Mouse (Mus musculus) C2C12 (cell line): ENCODE results near the gene Stum. TPM values are rescaled to one million over a fixed set of nuclear protein-coding genes. Genes with fewer than 3 reads are reported as not detected.
A peak's percentile ranks its signal among the peaks of the same experiment; 100 is the strongest.

Experiments
- H3K27me3 ChIP-seq: one replicate; pipeline ENCODE4 v1.6.1; 2011; ENCODE audit not compliant: control insufficient read depth, insufficient read depth, insufficient read length
- H3K36me3 ChIP-seq: one replicate; pipeline ENCODE4 v1.6.1; 2011; ENCODE audit not compliant: control insufficient read depth, insufficient read depth
- H3K4me3 ChIP-seq: one replicate; pipeline ENCODE4 v1.5.1; 2011; ENCODE audit warnings: mild to moderate bottlenecking, control low read depth; ENCODE audit not compliant: poor library complexity, insufficient read depth, severe bottlenecking
- H3K79me2 ChIP-seq: one replicate; pipeline ENCODE4 v1.6.1; 2011; ENCODE audit not compliant: control insufficient read depth, insufficient read depth
- H3K79me3 ChIP-seq: one replicate; pipeline ENCODE4 v1.6.1; 2011; ENCODE audit warnings: low read depth, control low read depth
- H3ac ChIP-seq: one replicate; pipeline ENCODE3; 2011; ENCODE audit warnings: low read depth; ENCODE audit not compliant: control insufficient read depth, insufficient read length
- CEBPB ChIP-seq: IDR thresholded peaks from one replicate; pipeline ENCODE4 v1.6.1; 2011; ENCODE audit warnings: low read depth, mild to moderate bottlenecking, control low read depth, moderate library complexity
- CTCF ChIP-seq: IDR thresholded peaks from one replicate; pipeline ENCODE4 v1.5.1; 2011; ENCODE audit not compliant: control insufficient read depth, insufficient read depth, insufficient read length
- FOSL1 ChIP-seq: IDR thresholded peaks from one replicate; pipeline ENCODE4 v1.8.0; 2011; ENCODE audit warnings: mild to moderate bottlenecking, low read length; ENCODE audit not compliant: poor library complexity, insufficient read depth, severe bottlenecking
- MAX ChIP-seq: IDR thresholded peaks from one replicate; pipeline ENCODE4 v1.6.1; 2011; ENCODE audit warnings: mild to moderate bottlenecking, control low read depth
- MYOD1 ChIP-seq: IDR thresholded peaks from one replicate; pipeline ENCODE4 v1.6.1; 2011; ENCODE audit warnings: low read depth; ENCODE audit not compliant: control insufficient read depth, insufficient read length
- MYOG ChIP-seq: IDR thresholded peaks from one replicate; pipeline ENCODE4 v1.6.1; 2011; ENCODE audit not compliant: control insufficient read depth, insufficient read length; ENCODE audit errors: extremely low read depth
- USF1 ChIP-seq: IDR thresholded peaks from one replicate; pipeline ENCODE4 v1.6.1; 2011; ENCODE audit warnings: low read depth, mild to moderate bottlenecking, control low read depth, moderate library complexity
- polyA plus RNA-seq: library from polyadenylated mRNA; unstranded; fragments of >200 nt; fragmentation: generic; extraction: Trizol; gene quantifications from one replicate; pipeline ENCODE4 v1.2.1, GENCODE M21; 2012; ENCODE audit warnings: missing spikeins

Gene Stum
- polyA plus RNA-seq, 1 experiment: not detected

DNA sequence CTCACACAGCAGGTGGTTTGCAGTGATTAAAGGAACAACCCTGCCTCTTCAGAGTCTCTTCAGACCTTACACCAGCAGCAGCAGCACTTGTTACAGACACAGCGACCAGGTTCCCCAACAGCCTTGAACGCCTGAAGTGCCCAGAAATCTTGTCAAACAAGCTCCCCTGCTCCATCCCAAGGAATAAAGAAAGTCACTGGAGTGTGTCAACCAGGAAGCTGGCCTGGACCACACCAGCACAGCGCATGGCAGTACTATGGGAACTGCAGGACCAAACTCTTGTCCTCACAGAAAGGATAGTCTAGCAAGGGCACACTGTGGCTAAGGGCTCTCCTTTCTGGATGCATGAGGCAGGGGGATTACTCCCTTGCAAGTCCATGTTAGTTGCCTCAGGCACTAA is 38.9 kb downstream of the Stum start:
- no peak overlapping the region for H3K4me3 ChIP-seq
- no peaks in the 10 kb centered on the region for H3K79me2 ChIP-seq
- no peaks in the 10 kb centered on the region for H3K36me3 ChIP-seq
- peaks cover 59% of the 10 kb centered on the region for H3K27me3 ChIP-seq
- TF ChIP-seq MYOD1 (no peak), MAX (no peak), CTCF (no peak), FOSL1 (no peak), USF1 (no peak)
- no peaks in the 10 kb centered on the region for H3K79me3 ChIP-seq
- H3ac ChIP-seq: no peak overlapping the region

DNA sequence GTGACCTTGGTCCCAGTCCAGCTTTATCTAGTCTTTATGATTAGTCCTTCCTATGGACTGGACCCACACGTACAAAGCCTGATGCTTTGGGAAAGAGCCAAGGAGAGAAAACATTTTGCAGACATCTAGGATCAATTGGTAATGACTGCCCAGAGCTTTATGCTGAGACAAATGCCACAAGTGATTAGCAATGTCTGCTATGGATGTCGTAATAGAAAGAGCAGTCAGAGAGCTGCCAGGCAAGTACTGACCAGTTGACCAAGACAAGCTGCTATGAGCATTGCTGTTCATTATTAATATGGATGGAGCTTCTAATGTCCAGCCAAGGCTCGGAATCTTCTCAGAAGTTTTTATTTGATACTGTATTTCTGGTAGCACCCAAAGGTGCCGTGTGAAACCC is 43.8 kb downstream of the Stum start:
- H3K4me3 ChIP-seq: no peak overlapping the region
- no peaks in the 10 kb centered on the region for H3K36me3 ChIP-seq
- peaks cover 52% of the 10 kb centered on the region for H3K27me3 ChIP-seq
- TF ChIP-seq MAX (no peak), MYOG (no peak), CTCF (no peak), MYOD1 (no peak), USF1 (no peak), CEBPB (no peak), FOSL1 (no peak)
- H3K79me3 ChIP-seq: no peaks in the 10 kb centered on the region
- no peaks in the 10 kb centered on the region for H3K79me2 ChIP-seq
- H3ac ChIP-seq: no peak overlapping the region

DNA sequence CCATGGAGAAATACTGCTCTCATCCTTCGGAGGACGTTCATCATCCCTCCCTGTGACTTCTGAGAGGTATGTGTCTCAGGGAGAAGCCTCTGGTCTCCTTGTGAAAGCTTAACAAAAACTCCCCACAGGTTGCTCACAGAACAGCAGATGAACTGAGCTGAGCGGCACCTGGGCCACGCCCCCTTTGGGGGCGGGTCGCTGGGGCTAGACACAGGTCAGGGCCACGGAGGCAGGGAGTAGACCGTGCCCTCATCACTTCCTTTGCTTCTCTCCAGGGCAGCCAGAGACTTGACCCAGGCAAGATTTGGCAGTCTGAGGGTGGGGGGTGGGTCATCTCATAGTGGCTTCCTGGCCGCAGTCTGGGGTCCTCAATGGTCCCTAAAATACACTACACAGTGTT is 48.4 kb downstream of the Stum start:
- TF ChIP-seq MAX: no peak
- TF ChIP-seq MYOG: no peak
- TF ChIP-seq CEBPB: no peak
- TF ChIP-seq USF1: no peak
- TF ChIP-seq MYOD1: no peak
- TF ChIP-seq CTCF: no peak
- no peak for TF ChIP-seq FOSL1
- H3K4me3 ChIP-seq: no peak overlapping the region
- H3K27me3 ChIP-seq: peaks cover 24% of the 10 kb centered on the region
- no peaks in the 10 kb centered on the region for H3K79me2 ChIP-seq
- H3K79me3 ChIP-seq: no peaks in the 10 kb centered on the region
- H3ac ChIP-seq: no peak overlapping the region
- H3K36me3 ChIP-seq: no peaks in the 10 kb centered on the region

DNA sequence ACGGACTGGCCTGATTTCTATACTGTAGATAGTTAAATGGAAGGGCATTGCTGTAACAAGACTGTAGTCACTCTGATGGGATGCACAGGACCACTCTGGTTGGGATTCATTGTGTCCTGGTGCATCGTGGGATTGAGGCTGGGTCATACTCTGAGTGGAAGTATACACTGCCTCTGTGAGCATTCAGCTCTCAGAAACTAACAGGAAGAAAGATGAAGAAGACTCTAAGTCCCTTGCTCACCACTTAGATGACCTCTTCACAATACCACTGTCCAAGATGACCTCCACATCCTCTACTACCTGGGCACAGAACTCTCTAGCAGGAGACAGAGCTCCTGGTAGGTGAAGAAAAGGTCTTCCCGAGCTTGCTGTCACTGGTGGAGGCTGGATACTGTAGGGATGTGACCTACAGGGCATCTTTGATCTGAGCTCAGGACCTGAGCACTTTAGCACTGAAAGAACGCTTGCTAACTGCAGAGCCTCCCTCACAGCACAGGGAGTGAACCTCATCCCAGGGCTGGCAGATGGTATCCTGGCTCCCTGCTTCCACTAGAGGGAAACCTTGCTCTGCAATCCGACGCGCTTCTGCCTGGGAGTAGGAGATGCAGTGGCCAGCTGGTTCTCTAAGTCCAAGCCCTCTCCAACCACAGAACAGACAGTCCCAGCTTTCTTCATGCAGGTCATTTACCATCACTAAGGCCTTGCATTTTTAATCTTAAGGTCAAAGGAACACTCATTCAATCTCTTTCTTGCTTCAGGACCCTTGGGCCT is 49.3 kb downstream of the Stum start:
- no peak overlapping the region for H3ac ChIP-seq
- no peaks in the 10 kb centered on the region for H3K36me3 ChIP-seq
- TF ChIP-seq CTCF: peak; percentile 90
- no peak for TF ChIP-seq MYOD1
- TF ChIP-seq FOSL1: no peak
- no peak for TF ChIP-seq MYOG
- TF ChIP-seq USF1: no peak
- H3K79me2 ChIP-seq: no peaks in the 10 kb centered on the region
- no peak overlapping the region for H3K4me3 ChIP-seq
- peaks cover 20% of the 10 kb centered on the region for H3K27me3 ChIP-seq
- H3K79me3 ChIP-seq: no peaks in the 10 kb centered on the region

DNA sequence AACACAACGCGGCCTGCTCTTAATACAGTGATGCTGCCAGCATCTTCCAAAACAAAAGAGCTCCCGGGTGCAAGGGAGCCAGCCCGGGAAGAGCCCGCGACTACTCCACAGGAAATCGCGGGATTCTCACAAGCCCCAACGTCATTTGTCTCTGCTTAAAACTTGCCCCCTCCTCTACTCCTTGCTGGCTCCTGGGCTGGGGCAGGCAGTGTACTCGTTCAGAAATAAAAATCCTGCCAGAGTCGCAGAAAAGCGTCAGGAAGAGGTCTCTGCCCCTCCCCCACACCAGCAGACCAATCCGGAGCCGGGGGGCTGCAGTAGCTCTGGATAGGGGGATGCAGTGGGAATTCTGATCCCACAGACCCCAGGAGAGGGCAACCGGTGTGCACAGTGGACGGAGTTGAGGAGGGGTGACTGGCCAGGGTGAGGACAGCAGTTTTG is 50.2 kb downstream of the Stum start:
- Histone ChIP-seq H3ac (no peak overlapping the region), H3K36me3 (no peaks in the 10 kb centered on the region), H3K79me3 (no peaks in the 10 kb centered on the region), H3K79me2 (no peaks in the 10 kb centered on the region), H3K4me3 (no peak overlapping the region), H3K27me3 (peaks cover 13% of the 10 kb centered on the region)
- TF ChIP-seq CTCF (no peak), MYOD1 (no peak), MYOG (no peak)

DNA sequence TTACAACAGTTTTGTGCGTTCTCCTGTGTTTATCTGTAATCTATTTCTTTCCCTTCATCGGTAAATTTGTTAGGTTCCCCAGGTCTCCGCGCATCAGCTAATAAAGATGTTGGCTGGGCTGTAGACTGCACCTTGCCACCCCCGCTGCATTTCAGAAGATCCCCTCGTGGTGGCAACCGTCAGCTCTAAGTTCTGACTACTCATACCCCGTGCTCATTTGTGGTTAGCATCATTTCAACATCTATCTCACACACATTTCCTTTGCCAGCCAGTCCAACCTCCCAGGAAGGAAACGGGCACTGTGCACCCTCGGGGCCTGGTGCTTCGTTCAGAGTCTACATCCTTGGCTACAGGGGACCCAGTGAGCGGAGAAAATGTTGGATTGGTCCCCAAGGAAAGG is 51.5 kb downstream of the Stum start:
- Histone ChIP-seq H3K79me3 (no peaks in the 10 kb centered on the region), H3K27me3 (peaks cover 4% of the 10 kb centered on the region), H3K36me3 (no peaks in the 10 kb centered on the region), H3K4me3 (no peak overlapping the region), H3ac (no peak overlapping the region), H3K79me2 (no peaks in the 10 kb centered on the region)
- TF ChIP-seq USF1 (no peak), MAX (no peak), CEBPB (no peak), MYOG (no peak), CTCF (no peak), MYOD1 (no peak), FOSL1 (no peak)
